Mouse (Mus musculus): ENCODE measurements around the gene Gm49354. TPM values are rescaled to one million over a fixed set of nuclear protein-coding genes. Genes with fewer than 3 reads are reported as not detected.

Gm49354 gene
- polyA plus RNA-seq, 1 experiment from 2014 or later = not detected

DNA sequence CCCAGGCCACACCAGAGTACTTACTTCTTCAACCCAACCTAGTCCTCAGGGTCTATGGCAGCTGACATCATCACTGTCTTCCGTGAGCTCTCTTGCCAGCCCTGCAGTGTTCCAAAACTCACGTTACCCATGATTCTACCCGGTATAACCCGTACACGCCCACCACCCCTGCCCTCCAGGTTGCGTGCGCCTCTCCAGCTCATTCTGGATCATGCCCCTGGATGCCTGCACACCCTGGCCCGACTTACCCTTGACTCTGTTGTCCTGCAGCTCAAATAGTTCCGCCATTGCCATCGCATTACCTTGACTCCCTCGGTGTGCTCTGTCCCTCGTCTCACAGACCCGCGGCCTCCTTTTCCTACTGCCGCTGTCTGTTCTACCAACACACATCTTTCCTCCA is 71.8 kb downstream of the Gm49354 start, which contains the start of gene Spata31d1a:
Spata31d1a (minus strand) TSS at position 101 of the 400 bp plus-strand sequence.
- Histone ChIP-seq H3K36me3 (ENCODE audit: control insufficient read depth, insufficient read depth) (no peaks in the 10 kb centered on the region), H3K4me1 (replicated peaks; ENCODE audit: control insufficient read depth, insufficient read depth, low read length) (no peaks in the 10 kb centered on the region), H3K9me3 (ENCODE audit: control insufficient read depth) (no peaks in the 10 kb centered on the region), H3K9ac (ENCODE audit: low read depth, low read length) (no peak within 1 kb of the TSS), H3K27ac (ENCODE audit: low read depth, low read length) (no peak within 1 kb of the TSS), H3K27me3 (replicated peaks; ENCODE audit: control insufficient read depth, insufficient read depth, low read length) (no peaks in the 10 kb centered on the region), H3K4me3 (ENCODE audit: low read depth, low read length) (no peak within 1 kb of the TSS), H3K4me2 (replicated peaks; ENCODE audit: low read depth) (no peak within 1 kb of the TSS)
- no peak for TF ChIP-seq CTCF (IDR thresholded peaks at IDR 0.05; ENCODE audit: low read depth)
- ATAC-seq = no peak
- WGBS = 86% methylated on average over 15 of the region's 15 CpGs

Other genes starting within 250 kb of the Gm49354 start
- 7.3 TPM in 2 replicates for gene Agtpbp1, start 197.0 kb downstream of the Gm49354 start, polyA plus RNA-seq (2015; fragmentation: Nextera tagmentation; extraction: Ambion mirVana)
- gene Naa35, start 197.0 kb downstream of the Gm49354 start, polyA plus RNA-seq (2015; fragmentation: Nextera tagmentation; extraction: Ambion mirVana) = 39.8 and 44.7 TPM in 2 replicates
- 29.6 and 34.3 TPM in 2 replicates for gene Golm1, start 106.4 kb downstream of the Gm49354 start, polyA plus RNA-seq (2015; fragmentation: Nextera tagmentation; extraction: Ambion mirVana)
- not detected in 2 replicates for gene 4921517D22Rik, start 88.1 kb downstream of the Gm49354 start, polyA plus RNA-seq (2015; fragmentation: Nextera tagmentation; extraction: Ambion mirVana)
- not detected in 2 replicates for gene Spata31d1a, start 71.9 kb downstream of the Gm49354 start, polyA plus RNA-seq (2015; fragmentation: Nextera tagmentation; extraction: Ambion mirVana)
- not detected in 2 replicates for gene Spata31d1b, start 70.0 kb downstream of the Gm49354 start, polyA plus RNA-seq (2015; fragmentation: Nextera tagmentation; extraction: Ambion mirVana)
- not detected in 2 replicates for gene Spata31d1d, start 50.5 kb downstream of the Gm49354 start, polyA plus RNA-seq (2015; fragmentation: Nextera tagmentation; extraction: Ambion mirVana)
- not detected in 2 replicates for gene 1700014D04Rik, start 35.5 kb downstream of the Gm49354 start, polyA plus RNA-seq (2015; fragmentation: Nextera tagmentation; extraction: Ambion mirVana)
- 81.4 and 84.5 TPM in 2 replicates for gene Isca1, start 12.4 kb downstream of the Gm49354 start, polyA plus RNA-seq (2015; fragmentation: Nextera tagmentation; extraction: Ambion mirVana)
- gene Tut7, start 40.9 kb upstream of the Gm49354 start, polyA plus RNA-seq (2015; fragmentation: Nextera tagmentation; extraction: Ambion mirVana) = 50.1 and 55.4 TPM in 2 replicates